Mouse (Mus musculus) lung, embryonic 14.5 days (tissue): ENCODE measurements around the gene Abraxas1. TPM values are rescaled to one million over a fixed set of nuclear protein-coding genes. Genes with fewer than 3 reads are reported as not detected.
A peak's percentile ranks its signal among the peaks of the same experiment; 100 is the strongest.

Experiments used
- ATAC-seq: fragments of 200-750 bp; cut with Nextera tagmentation; 2 replicates; pipeline ENCODE4 v1.8.0; 2017; ENCODE audit warnings: mild to moderate bottlenecking, moderate TSS enrichment, moderate library complexity; ENCODE audit not compliant: insufficient read depth
- DNase-seq: peaks from one replicate; pipeline ENCODE4 v3.0.0-alpha.2; 2015
- H3K27ac ChIP-seq: fragments of 300-500 bp; sonication (generic); 2 replicates; pipeline ENCODE4 v1.5.1; 2014; ENCODE audit warnings: low read depth, mild to moderate bottlenecking, moderate library complexity
- H3K27me3 ChIP-seq: fragments of 300-500 bp; sonication (generic); 2 replicates; pipeline ENCODE4 v1.6.1; 2014; ENCODE audit warnings: low read length, control low read depth; ENCODE audit not compliant: insufficient read depth
- H3K36me3 ChIP-seq: fragments of 300-500 bp; sonication (generic); 2 replicates; pipeline ENCODE4 v1.6.1; 2014; ENCODE audit warnings: control low read depth; ENCODE audit not compliant: insufficient read depth
- H3K4me1 ChIP-seq: fragments of 300-500 bp; sonication (generic); 2 replicates; pipeline ENCODE4 v1.6.1; 2014; ENCODE audit warnings: antibody characterized with exemption, control low read depth; ENCODE audit not compliant: insufficient read depth
- H3K4me2 ChIP-seq: fragments of 300-500 bp; sonication (generic); 2 replicates; pipeline ENCODE4 v1.6.1; 2014; ENCODE audit warnings: mild to moderate bottlenecking
- H3K4me3 ChIP-seq: fragments of 300-500 bp; sonication (generic); 2 replicates; pipeline ENCODE4 v1.5.1; 2014; ENCODE audit warnings: low read depth, low read length
- H3K9ac ChIP-seq: fragments of 300-500 bp; sonication (generic); 2 replicates; pipeline ENCODE4 v1.6.1; 2014
- H3K9me3 ChIP-seq: fragments of 300-500 bp; sonication (generic); 2 replicates; pipeline ENCODE4 v1.6.1; 2016; ENCODE audit warnings: low read depth, low read length, control low read depth
- CTCF ChIP-seq: IDR thresholded peaks from 2 replicates; pipeline ENCODE4 v1.5.1; 2016; ENCODE audit warnings: antibody characterized with exemption, low read depth
- WGBS: fragments of 180-500 bp; shearing (Covaris S2); extraction: QIAGEN DNeasy Blood & Tissue Kit; methylation state at CpG from one replicate; pipeline ENCODE4 v1.1.7; 2014; 5-methylcytosine and 5-hydroxymethylcytosine counted together
- polyA plus RNA-seq: library from polyadenylated mRNA; unstranded; fragments of >200 nt; fragmentation: Nextera tagmentation; extraction: Ambion mirVana; gene quantifications from 2 replicates; pipeline ENCODE4 v1.2.1, GENCODE M21; 2014

The Abraxas1 gene
- polyA plus RNA-seq, 1 experiment from 2014 or later, result 30.2 TPM

GRCm38 (mm10) chr5:100844485-100844884 is 23.7 kb upstream of the Abraxas1 start:
- DNase-seq, result peak; percentile 46
- Histone ChIP-seq H3K4me3 (no peak overlapping the region), H3K27me3 (peaks cover 32% of the 10 kb centered on the region; the same call in 1 of the 2 replicates), H3K4me2 (no peak overlapping the region), H3K27ac (no peak overlapping the region), H3K9me3 (peaks cover 8% of the 10 kb centered on the region), H3K9ac (no peak overlapping the region), H3K4me1 (peaks cover 3% of the 10 kb centered on the region; the same call in 1 of the 2 replicates), H3K36me3 (no peaks in the 10 kb centered on the region)
- WGBS, result 39% methylated on average over 3 of the region's 3 CpGs
- TF ChIP-seq CTCF, result no peak
- no peak for ATAC-seq

- H3K36me3 ChIP-seq, result no peaks in the 10 kb centered on the region
- H3K9ac ChIP-seq, result no peak overlapping the region
- H3K27ac ChIP-seq, result no peak overlapping the region
- ATAC-seq (no peak), DNase-seq (no peak)
- 66% methylated on average over 7 of the region's 7 CpGs for WGBS
- no peak overlapping the region for H3K4me2 ChIP-seq
- no peaks in the 10 kb centered on the region for H3K27me3 ChIP-seq
- peaks cover 8% of the 10 kb centered on the region for H3K9me3 ChIP-seq
- H3K4me3 ChIP-seq, result no peak overlapping the region
- H3K4me1 ChIP-seq, result no peaks in the 10 kb centered on the region
- no peak for TF ChIP-seq CTCF
These were observed 17.1 kb upstream of the Abraxas1 start for GRCm38 (mm10) chr5:100837907-100838306.

GRCm38 (mm10) chr5:100835862-100836538 is 15.2 kb upstream of the Abraxas1 start:
- H3K4me1 ChIP-seq, result no peaks in the 10 kb centered on the region
- no peak for TF ChIP-seq CTCF
- peak; percentile 34 for DNase-seq

GRCm38 (mm10) chr5:100833841-100834240 is 13.1 kb upstream of the Abraxas1 start:
- H3K36me3 ChIP-seq, result no peaks in the 10 kb centered on the region
- H3K4me3 ChIP-seq, result no peak overlapping the region
- 74% methylated on average over 2 of the region's 2 CpGs for WGBS
- H3K4me2 ChIP-seq, result no peak overlapping the region
- H3K9me3 ChIP-seq, result no peaks in the 10 kb centered on the region
- DNase-seq (no peak), ATAC-seq (no peak)
- no peak overlapping the region for H3K27ac ChIP-seq
- H3K27me3 ChIP-seq, result no peaks in the 10 kb centered on the region
- TF ChIP-seq CTCF, result no peak
- no peak overlapping the region for H3K9ac ChIP-seq
- H3K4me1 ChIP-seq, result no peaks in the 10 kb centered on the region

More at GRCm38 (mm10) chr5:100835862-100836538, 15.2 kb upstream of the Abraxas1 start:
- WGBS, result 32% methylated on average over 9 of the region's 9 CpGs
- no peak overlapping the region for H3K4me2 ChIP-seq
- no peak overlapping the region for H3K27ac ChIP-seq
- H3K4me3 ChIP-seq, result no peak overlapping the region
- no peaks in the 10 kb centered on the region for H3K27me3 ChIP-seq
- no peak overlapping the region for H3K9ac ChIP-seq
- no peaks in the 10 kb centered on the region for H3K9me3 ChIP-seq
- no peak for ATAC-seq
- no peaks in the 10 kb centered on the region for H3K36me3 ChIP-seq

GRCm38 (mm10) chr5:100832680-100833079 is 11.9 kb upstream of the Abraxas1 start:
- Histone ChIP-seq H3K4me2 (no peak overlapping the region), H3K9me3 (no peaks in the 10 kb centered on the region), H3K27me3 (no peaks in the 10 kb centered on the region), H3K4me1 (no peaks in the 10 kb centered on the region), H3K9ac (no peak overlapping the region), H3K36me3 (no peaks in the 10 kb centered on the region), H3K27ac (no peak overlapping the region), H3K4me3 (no peak overlapping the region)
- 83% methylated on average over 3 of the region's 3 CpGs for WGBS
- ATAC-seq (no peak), DNase-seq (no peak)
- TF ChIP-seq CTCF, result no peak

GRCm38 (mm10) chr5:100828701-100829100 is 7.9 kb upstream of the Abraxas1 start:
- Histone ChIP-seq H3K9me3 (no peaks in the 10 kb centered on the region), H3K4me1 (no peaks in the 10 kb centered on the region), H3K36me3 (no peaks in the 10 kb centered on the region), H3K4me3 (no peak overlapping the region), H3K27me3 (no peaks in the 10 kb centered on the region), H3K27ac (no peak overlapping the region), H3K9ac (no peak overlapping the region), H3K4me2 (no peak overlapping the region)
- no peak for TF ChIP-seq CTCF
- 85% methylated on average over 3 of the region's 3 CpGs for WGBS
- no peak for DNase-seq
- no peak for ATAC-seq

GRCm38 (mm10) chr5:100826531-100826930 is 5.8 kb upstream of the Abraxas1 start:
- Histone ChIP-seq H3K9ac (no peak overlapping the region), H3K4me1 (no peaks in the 10 kb centered on the region), H3K9me3 (no peaks in the 10 kb centered on the region), H3K36me3 (no peaks in the 10 kb centered on the region), H3K4me3 (no peak overlapping the region), H3K27ac (no peak overlapping the region), H3K27me3 (no peaks in the 10 kb centered on the region), H3K4me2 (no peak overlapping the region)
- WGBS, result 62% methylated on average over 7 of the region's 7 CpGs
- ATAC-seq, result no peak
- no peak for TF ChIP-seq CTCF
- no peak for DNase-seq
